Mouse (Mus musculus): Measurements from ENCODE around the gene Entpd2. TPM values are rescaled to one million over a fixed set of nuclear protein-coding genes. Genes with fewer than 3 reads are reported as not detected.

Entpd2 gene
- polyA plus RNA-seq, 2 experiments, result 2.6 to 3.3 TPM

- Histone ChIP-seq H3K27me3 (ENCODE audit: control insufficient read depth, insufficient read depth, low read length) (0 out of 2 replicates have a peak, but pooled peaks cover 3% of the 10 kb centered on the region), H3K4me1 (ENCODE audit: control insufficient read depth, insufficient read depth, low read length) (no peaks in the 10 kb centered on the region; the same call in 1 of the 2 replicates), H3K36me3 (ENCODE audit: control insufficient read depth, insufficient read depth, low read length) (no peaks in the 10 kb centered on the region), H3K9me3 (ENCODE audit: control insufficient read depth, low read length) (no peaks in the 10 kb centered on the region), H3K4me3 (replicated peaks; ENCODE audit: low read length) (peak overlapping the region; percentile 60), H3K27ac (replicated peaks; ENCODE audit: low read depth, low read length) (no peak overlapping the region), H3K9ac (ENCODE audit: low read depth, low read length, severe bottlenecking) (peak overlapping the region; percentile 66), H3K4me2 (replicated peaks; ENCODE audit: low read depth, low read length, severe bottlenecking) (peak overlapping the region; percentile 99)
- WGBS, result 28% methylated on average over 9 of the region's 9 CpGs
- ATAC-seq (ENCODE audit: low FRiP score, low read depth) (no peak), DNase-seq (ENCODE audit: low spot score) (no peak)
- TF ChIP-seq POLR2A (IDR thresholded peaks at IDR 0.05; ENCODE audit: borderline replicate concordance, extremely low read depth, insufficient read depth, insufficient read length), result no peak
Measured at GRCm38 (mm10) chr2:25364761-25365090, 30.9 kb upstream of the Entpd2 start.

- Histone ChIP-seq H3K4me2 (replicated peaks; ENCODE audit: low read depth, low read length, severe bottlenecking) (peak within 1 kb of the TSS; percentile 99), H3K27ac (replicated peaks; ENCODE audit: low read depth, low read length) (no peak within 1 kb of the TSS), H3K4me3 (replicated peaks; ENCODE audit: low read length) (peak within 1 kb of the TSS; percentile 60), H3K27me3 (ENCODE audit: control insufficient read depth, insufficient read depth, low read length) (0 out of 2 replicates have a peak, but pooled peaks cover 3% of the 10 kb centered on the region), H3K4me1 (ENCODE audit: control insufficient read depth, insufficient read depth, low read length) (no peaks in the 10 kb centered on the region; the same call in 1 of the 2 replicates), H3K9me3 (ENCODE audit: control insufficient read depth, low read length) (no peaks in the 10 kb centered on the region), H3K9ac (ENCODE audit: low read depth, low read length, severe bottlenecking) (peak within 1 kb of the TSS; percentile 66), H3K36me3 (ENCODE audit: control insufficient read depth, insufficient read depth, low read length) (no peaks in the 10 kb centered on the region)
- 0% methylated on average over 47 of the region's 54 CpGs for WGBS
- peak; percentile 71 for ATAC-seq (ENCODE audit: low FRiP score, low read depth)
- no peak for TF ChIP-seq POLR2A (IDR thresholded peaks at IDR 0.05; ENCODE audit: borderline replicate concordance, extremely low read depth, insufficient read depth, insufficient read length)
- DNase-seq (ENCODE audit: low spot score), result peak; percentile 66
Measured at GRCm38 (mm10) chr2:25365091-25365761, 30.4 kb upstream of the Entpd2 start, which contains the start of gene Uap1l1. Uap1l1 (minus strand) TSS chr2:25365682.

GRCm38 (mm10) chr2:25369996-25370395 is 25.7 kb upstream of the Entpd2 start:
- H3K9me3 ChIP-seq (ENCODE audit: control insufficient read depth, low read length), result no peaks in the 10 kb centered on the region
- H3K36me3 ChIP-seq (ENCODE audit: control insufficient read depth, insufficient read depth, low read length), result no peaks in the 10 kb centered on the region
- no peak for DNase-seq (ENCODE audit: low spot score)
- no peak for ATAC-seq (ENCODE audit: low FRiP score, low read depth)
- no peak overlapping the region for H3K27ac ChIP-seq (replicated peaks; ENCODE audit: low read depth, low read length)
- TF ChIP-seq POLR2A (IDR thresholded peaks at IDR 0.05; ENCODE audit: borderline replicate concordance, extremely low read depth, insufficient read depth, insufficient read length), result no peak
- no peak overlapping the region for H3K9ac ChIP-seq (ENCODE audit: low read depth, low read length, severe bottlenecking)
- WGBS, result 91% methylated on average over 3 of the region's 3 CpGs
- no peak overlapping the region for H3K4me2 ChIP-seq (replicated peaks; ENCODE audit: low read depth, low read length, severe bottlenecking)
- H3K27me3 ChIP-seq (ENCODE audit: control insufficient read depth, insufficient read depth, low read length), result no peaks in the 10 kb centered on the region
- peaks cover 21% of the 10 kb centered on the region for H3K4me1 ChIP-seq (ENCODE audit: control insufficient read depth, insufficient read depth, low read length)
- no peak overlapping the region for H3K4me3 ChIP-seq (replicated peaks; ENCODE audit: low read length)

- peak within 1 kb of the TSS; percentile 54 for H3K9ac ChIP-seq (ENCODE audit: low read depth, low read length, severe bottlenecking)
- ATAC-seq (ENCODE audit: low FRiP score, low read depth), result peak; percentile 94
- peak within 1 kb of the TSS; percentile 96 for H3K4me2 ChIP-seq (replicated peaks; ENCODE audit: low read depth, low read length, severe bottlenecking)
- no peak for TF ChIP-seq POLR2A (IDR thresholded peaks at IDR 0.05; ENCODE audit: borderline replicate concordance, extremely low read depth, insufficient read depth, insufficient read length)
- H3K27me3 ChIP-seq (ENCODE audit: control insufficient read depth, insufficient read depth, low read length), result no peaks in the 10 kb centered on the region
- H3K9me3 ChIP-seq (ENCODE audit: control insufficient read depth, low read length), result no peaks in the 10 kb centered on the region
- 1% methylated on average over 65 of the region's 65 CpGs for WGBS
- peak within 1 kb of the TSS; percentile 70 for H3K4me3 ChIP-seq (replicated peaks; ENCODE audit: low read length)
- peaks cover 21% of the 10 kb centered on the region for H3K4me1 ChIP-seq (ENCODE audit: control insufficient read depth, insufficient read depth, low read length)
- H3K36me3 ChIP-seq (ENCODE audit: control insufficient read depth, insufficient read depth, low read length), result peaks cover 15% of the 10 kb centered on the region
- H3K27ac ChIP-seq (replicated peaks; ENCODE audit: low read depth, low read length), result peak within 1 kb of the TSS; percentile 73
- peak; percentile 94 for DNase-seq (ENCODE audit: low spot score)
Measured at GRCm38 (mm10) chr2:25371764-25372643, 23.7 kb upstream of the Entpd2 start, which contains the start of gene Sapcd2. Sapcd2 (plus strand) TSS chr2:25372321.

GRCm38 (mm10) chr2:25372644-25373391 is 22.9 kb upstream of the Entpd2 start:
- peaks cover 21% of the 10 kb centered on the region for H3K4me1 ChIP-seq (ENCODE audit: control insufficient read depth, insufficient read depth, low read length)
- ATAC-seq (ENCODE audit: low FRiP score, low read depth) (no peak), DNase-seq (ENCODE audit: low spot score) (no peak)
- H3K27ac ChIP-seq (replicated peaks; ENCODE audit: low read depth, low read length), result no peak overlapping the region
- H3K4me3 ChIP-seq (replicated peaks; ENCODE audit: low read length), result peak overlapping the region; percentile 70
- peak overlapping the region; percentile 96 for H3K4me2 ChIP-seq (replicated peaks; ENCODE audit: low read depth, low read length, severe bottlenecking)
- peaks cover 22% of the 10 kb centered on the region for H3K36me3 ChIP-seq (ENCODE audit: control insufficient read depth, insufficient read depth, low read length)
- TF ChIP-seq POLR2A (IDR thresholded peaks at IDR 0.05; ENCODE audit: borderline replicate concordance, extremely low read depth, insufficient read depth, insufficient read length), result no peak
- peak overlapping the region; percentile 54 for H3K9ac ChIP-seq (ENCODE audit: low read depth, low read length, severe bottlenecking)
- no peaks in the 10 kb centered on the region for H3K9me3 ChIP-seq (ENCODE audit: control insufficient read depth, low read length)
- H3K27me3 ChIP-seq (ENCODE audit: control insufficient read depth, insufficient read depth, low read length), result no peaks in the 10 kb centered on the region
- 3% methylated on average over 42 of the region's 42 CpGs for WGBS

Measured in limb, embryonic 14.5 days (tissue).